Mouse (Mus musculus): ENCODE measurements around the gene Lrrc56.
A peak's percentile ranks its signal among the peaks of the same experiment; 100 is the strongest.

Lrrc56 gene

DNA sequence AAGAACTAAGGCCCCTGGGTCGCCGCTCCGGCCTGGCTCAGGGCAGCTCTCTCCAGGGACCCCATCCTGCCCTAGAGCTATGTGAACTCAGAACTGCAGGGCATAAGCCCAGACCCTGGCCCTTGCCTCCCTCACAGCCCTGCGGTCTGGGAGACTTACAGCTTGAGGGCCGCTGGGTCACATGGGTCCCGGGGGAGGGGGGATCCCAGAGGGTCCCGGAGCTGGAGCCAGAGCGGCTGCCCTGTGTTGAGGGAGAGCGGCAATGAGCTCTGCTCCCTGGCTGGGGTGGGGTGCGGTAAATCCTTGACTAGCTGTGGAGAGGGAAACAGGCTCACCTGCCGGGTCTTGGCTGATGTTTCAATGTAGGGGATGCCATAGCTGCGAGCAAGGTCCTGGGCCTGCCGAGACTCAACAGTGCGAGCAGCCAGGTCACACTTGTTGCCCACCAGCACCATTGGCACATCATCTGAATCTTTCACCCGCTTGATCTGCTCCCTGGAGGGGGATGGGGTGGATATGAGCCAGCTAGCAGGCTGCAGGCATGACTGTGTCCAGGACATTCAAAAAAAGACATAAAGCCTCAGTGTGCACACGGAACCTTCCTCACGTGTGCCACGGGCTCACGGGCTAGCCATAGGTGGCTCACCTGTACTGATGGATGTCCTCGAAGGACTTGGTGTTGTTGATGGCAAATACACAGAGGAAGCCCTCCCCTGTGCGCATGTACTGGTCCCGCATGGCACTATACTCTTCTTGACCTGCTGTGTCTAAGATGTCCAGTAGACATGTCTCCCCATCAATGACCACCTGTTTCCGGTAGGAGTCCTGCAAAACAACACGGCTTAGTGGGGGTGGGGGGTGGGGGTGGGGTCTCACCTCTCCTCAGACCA, 1.9 kb upstream of the Lrrc56 start:
- ATAC-seq (ENCODE audit: low TSS enrichment) = no peak

- no peak for ATAC-seq (ENCODE audit: low TSS enrichment)
These were observed 1.1 kb upstream of the Lrrc56 start for GRCm38 (mm10) chr7:141192776-141193347.

DNA sequence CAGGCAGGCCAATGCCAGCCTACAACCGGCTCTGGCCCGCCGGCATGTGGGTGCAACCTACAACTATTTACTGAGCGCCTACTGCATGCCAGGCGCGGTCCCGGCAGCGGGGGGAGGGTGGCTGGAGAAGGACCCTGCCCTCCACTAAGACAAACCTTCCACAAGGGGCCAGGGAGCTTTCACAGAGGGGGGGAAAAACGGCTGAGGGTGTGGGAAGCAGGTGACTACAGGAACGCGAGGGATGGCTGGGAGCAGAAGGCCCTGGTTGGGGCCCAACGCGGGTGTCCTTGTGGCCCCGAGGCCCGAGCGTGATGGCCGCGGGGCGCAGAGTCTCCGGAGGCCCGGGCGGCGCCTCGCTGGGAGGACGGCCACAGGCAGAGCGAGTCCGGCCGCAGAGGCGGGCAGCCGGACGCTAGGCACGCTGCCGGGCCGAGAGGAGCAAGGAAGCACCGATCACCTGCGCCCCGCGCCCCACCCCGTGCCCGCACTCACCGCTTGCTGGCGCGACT, 555 bp upstream of the Lrrc56 start:
- ATAC-seq (ENCODE audit: low TSS enrichment) = peak; percentile 11; the same call in 1 of the 2 replicates

DNA sequence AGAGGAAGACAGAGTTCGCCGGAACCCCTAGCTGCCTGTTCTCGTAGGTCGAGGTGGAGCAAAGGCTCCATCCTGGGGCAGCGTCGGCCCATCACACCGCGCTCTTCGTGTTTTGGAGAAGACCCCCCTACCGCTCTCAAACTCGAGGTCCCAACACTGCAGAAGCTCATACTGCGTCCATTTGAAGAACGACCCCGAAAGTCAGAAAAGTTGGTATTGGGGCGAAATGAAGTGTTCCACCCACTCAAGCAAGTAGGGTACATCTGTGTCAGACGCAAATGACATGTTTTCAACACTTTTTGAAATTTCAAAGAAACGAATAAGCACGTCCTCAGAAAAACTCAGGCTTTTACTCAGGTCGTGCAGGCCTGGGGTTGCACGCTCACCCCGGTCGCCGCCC, 452 bp downstream of the Lrrc56 start:
- ATAC-seq (ENCODE audit: low TSS enrichment) = no peak

DNA sequence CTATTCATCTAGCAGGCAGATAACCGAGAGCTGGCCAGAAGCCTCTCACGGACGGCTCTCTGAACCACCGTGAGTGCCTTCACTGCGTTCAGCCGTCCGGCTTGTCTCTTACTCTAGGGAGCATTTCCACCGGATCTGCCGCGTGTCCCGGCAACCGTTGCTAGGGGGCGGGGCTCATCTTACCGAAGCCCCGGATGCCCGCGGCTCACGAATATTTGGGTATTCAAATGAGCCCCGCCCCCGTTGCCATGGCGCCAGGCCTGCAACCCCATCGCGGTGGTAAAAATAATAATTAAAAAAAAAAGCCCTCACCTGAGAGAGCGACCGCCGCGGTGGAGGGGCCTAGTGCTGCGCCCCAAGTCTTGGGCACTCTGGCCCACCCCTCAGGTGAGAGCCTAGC, 873 bp downstream of the Lrrc56 start:
- peak; percentile 65 for ATAC-seq (ENCODE audit: low TSS enrichment)

DNA sequence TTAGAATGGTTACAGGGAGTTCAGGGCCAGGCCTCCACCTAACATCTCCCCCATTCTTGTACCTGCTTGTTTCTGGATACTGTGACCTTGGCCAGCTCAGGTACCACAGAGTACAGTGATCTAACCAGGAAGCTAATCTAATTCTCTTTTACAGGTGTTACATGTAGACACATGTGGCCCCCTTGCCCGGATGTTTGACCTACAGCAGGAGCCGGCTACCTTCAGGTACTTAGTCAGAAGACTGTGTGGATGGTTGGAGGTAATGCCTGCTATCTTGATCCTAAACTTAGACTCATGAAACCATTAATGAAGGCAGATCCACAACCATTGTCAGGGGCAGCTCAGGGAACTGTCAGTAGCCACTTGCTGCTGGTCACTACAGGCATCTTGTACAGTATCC, 1.8 kb downstream of the Lrrc56 start:
- ATAC-seq (ENCODE audit: low TSS enrichment) = no peak

GRCm38 (mm10) chr7:141196619-141197282, 2.8 kb downstream of the Lrrc56 start:
- no peak for ATAC-seq (ENCODE audit: low TSS enrichment)

DNA sequence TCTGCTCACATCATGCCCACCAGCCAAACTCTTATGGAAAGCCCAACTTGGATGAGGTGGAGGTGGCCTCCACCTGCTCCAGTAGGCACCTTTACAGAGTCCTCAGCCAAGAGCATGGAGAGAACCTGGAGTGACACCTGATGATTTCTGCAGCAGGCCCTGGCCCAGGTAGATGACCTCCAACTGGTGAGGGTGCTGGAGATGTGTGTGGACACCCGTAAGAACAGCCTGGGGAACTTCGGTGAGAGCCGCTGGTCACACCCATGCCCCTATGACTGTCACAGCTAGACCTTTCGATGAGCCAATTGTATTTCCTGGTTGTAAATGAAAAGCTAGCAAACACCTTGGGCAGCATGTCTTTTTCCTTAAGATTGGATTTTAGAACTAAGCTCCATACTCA, 4.2 kb downstream of the Lrrc56 start:
- ATAC-seq (ENCODE audit: low TSS enrichment) = no peak

GRCm38 (mm10) chr7:141204546-141204945, 10.6 kb downstream of the Lrrc56 start:
- no peak for ATAC-seq (ENCODE audit: low TSS enrichment)

DNA sequence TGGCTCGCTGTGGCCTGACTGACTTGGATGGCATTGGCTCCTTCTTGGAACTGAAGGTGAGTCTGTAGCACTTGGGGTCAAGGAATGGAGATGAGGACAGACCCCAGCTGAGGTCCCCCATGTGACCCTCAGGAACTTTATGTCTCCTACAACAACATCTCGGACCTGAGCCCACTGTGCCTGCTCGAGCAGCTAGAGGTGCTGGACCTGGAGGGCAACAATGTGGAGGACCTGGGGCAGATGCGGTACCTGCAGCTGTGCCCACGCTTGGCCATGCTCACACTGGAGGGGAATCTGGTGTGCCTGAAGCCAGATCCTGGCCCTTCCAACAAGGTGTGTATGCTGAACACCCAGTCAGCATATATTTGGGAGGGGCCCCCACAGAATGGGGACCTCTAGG, 11.5 kb downstream of the Lrrc56 start:
- ATAC-seq (ENCODE audit: low TSS enrichment) = no peak

GRCm38 (mm10) chr7:141206182-141206937, 12.4 kb downstream of the Lrrc56 start:
- no peak for ATAC-seq (ENCODE audit: low TSS enrichment)

- no peak for ATAC-seq (ENCODE audit: low TSS enrichment)
These were observed 15.6 kb downstream of the Lrrc56 start for GRCm38 (mm10) chr7:141209526-141209925.

- no peak for ATAC-seq (ENCODE audit: low TSS enrichment)
These were observed 16.2 kb downstream of the Lrrc56 start for GRCm38 (mm10) chr7:141210137-141210536.

GRCm38 (mm10) chr7:141210606-141211131, 16.7 kb downstream of the Lrrc56 start:
- ATAC-seq (ENCODE audit: low TSS enrichment) = no peak

DNA sequence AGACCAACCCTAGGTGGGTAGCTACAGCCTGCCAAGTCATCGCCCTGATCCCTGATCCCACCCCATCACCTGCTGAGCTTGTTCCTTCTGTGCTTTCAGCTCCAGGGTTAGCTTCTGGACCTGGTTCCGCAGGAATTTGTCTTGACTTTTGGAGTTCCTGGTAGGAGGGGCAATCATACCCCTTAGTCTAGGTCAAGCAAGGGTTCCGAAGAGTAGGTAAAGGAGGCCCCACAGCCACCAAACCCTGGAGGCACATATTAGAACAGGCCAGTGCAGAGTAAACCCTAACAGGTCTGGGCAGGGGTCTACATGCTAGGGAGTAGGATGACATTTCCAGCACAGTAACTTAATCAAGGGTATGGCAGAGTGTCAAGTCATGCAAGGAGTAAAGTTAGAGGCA, 19.2 kb downstream of the Lrrc56 start:
- ATAC-seq (ENCODE audit: low TSS enrichment) = no peak

DNA sequence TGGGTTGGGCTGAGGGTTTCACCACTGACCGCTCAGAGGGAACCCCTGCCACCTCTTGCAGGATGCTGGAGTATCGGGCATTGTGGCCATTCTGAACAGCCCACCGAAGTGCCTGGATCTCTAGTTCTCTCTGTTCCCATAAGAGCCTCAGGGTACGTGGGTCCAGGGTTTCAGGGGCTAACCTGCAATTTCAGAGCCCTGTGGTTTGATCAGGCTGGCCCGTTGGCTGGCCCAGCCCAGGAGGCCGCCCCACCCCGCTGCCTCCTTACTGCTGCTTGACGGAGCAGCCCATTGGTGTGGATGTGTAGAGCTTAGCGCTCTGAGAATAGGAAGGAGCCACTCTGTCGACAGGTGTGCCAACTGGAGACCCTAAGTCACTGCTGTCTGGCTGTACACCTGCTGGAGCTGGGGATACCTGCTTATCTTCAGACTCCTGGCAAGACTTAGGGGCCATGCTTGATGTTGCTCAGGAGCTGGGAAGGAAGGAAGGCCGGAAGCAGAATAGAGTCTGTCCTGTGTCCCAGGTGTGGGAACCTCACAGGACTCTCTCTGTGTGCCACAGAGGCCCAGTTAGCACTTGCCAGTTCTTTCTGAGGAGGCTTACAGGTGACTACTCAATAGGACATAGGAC, 19.8 kb downstream of the Lrrc56 start, which contains the start of gene Lmntd2:
Lmntd2 (minus strand) TSS at position 476 of the 631 bp plus-strand sequence.
- no peak for ATAC-seq (ENCODE audit: low TSS enrichment)

- no peak for ATAC-seq (ENCODE audit: low TSS enrichment)
These were observed 20.4 kb downstream of the Lrrc56 start for GRCm38 (mm10) chr7:141214310-141214709.

GRCm38 (mm10) chr7:141215101-141215879, 21.3 kb downstream of the Lrrc56 start, which contains the start of gene Rassf7:
Rassf7 (plus strand) TSS chr7:141215860.
- ATAC-seq (ENCODE audit: low TSS enrichment) = peak; percentile 87

DNA sequence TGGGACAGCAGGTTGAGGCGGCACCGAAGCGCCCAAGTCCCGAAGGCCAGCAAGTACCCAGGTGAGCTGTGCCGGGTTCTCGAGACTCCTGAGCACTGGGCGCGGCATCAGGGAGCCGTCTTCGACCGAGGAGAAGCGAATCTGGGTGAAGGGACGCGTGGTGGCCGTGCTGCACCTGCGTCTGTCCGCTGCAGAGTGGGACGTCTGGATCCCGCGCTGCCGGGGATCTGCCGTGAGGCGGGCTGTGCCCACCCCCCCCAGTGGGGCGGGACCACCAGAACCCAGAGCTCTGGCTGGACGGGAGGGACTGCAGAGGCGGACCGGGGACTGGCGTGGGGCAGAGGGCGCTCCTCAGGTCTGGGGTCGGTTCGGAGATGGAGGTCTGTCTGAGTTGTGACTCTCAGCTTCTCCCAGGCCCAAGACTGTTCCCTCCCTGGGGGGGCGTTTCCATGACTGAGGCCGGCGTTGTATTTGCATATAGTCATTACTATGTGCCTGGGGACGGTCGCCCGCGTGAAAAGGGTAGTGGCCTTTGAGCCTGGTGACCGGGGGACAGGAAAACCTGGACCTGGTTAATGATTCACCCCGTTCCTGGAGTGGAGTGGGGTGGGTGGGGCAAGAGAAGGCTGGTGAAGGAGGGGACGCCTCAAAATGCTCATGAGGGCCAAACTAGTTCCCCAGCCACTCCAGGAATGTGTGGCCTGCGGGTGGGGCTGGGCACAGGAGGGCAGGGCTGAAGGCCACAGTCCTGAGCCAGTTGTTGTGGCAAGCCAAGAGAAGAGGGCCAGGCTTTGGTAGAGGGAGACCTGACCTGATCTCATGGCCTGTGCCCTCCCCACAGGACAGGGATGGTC, 22.1 kb downstream of the Lrrc56 start:
- no peak for ATAC-seq (ENCODE audit: low TSS enrichment)
